Mouse (Mus musculus) adrenal gland, postnatal 10 days (tissue): ENCODE measurements around the gene Cracr2b. TPM values are rescaled to one million over a fixed set of nuclear protein-coding genes. Genes with fewer than 3 reads are reported as not detected.
"Not testable (repeated sequence)": the region's sequence is repeated elsewhere in the genome, so short reads cannot be mapped to it uniquely, and the experiment has no call there.

Experiments
- DNase-seq: peaks from one replicate; pipeline ENCODE4 v3.0.0; 2021; ENCODE audit warnings: mixed read lengths
- total RNA-seq, 2 experiments: library from RNA; stranded (reverse); gene quantifications; 2 replicates each; pipeline ENCODE4 v1.2.3; 2021

Gene Cracr2b
- total RNA-seq, 2 experiments from 2014 or later, result 16.8 to 19.6 TPM

DNA sequence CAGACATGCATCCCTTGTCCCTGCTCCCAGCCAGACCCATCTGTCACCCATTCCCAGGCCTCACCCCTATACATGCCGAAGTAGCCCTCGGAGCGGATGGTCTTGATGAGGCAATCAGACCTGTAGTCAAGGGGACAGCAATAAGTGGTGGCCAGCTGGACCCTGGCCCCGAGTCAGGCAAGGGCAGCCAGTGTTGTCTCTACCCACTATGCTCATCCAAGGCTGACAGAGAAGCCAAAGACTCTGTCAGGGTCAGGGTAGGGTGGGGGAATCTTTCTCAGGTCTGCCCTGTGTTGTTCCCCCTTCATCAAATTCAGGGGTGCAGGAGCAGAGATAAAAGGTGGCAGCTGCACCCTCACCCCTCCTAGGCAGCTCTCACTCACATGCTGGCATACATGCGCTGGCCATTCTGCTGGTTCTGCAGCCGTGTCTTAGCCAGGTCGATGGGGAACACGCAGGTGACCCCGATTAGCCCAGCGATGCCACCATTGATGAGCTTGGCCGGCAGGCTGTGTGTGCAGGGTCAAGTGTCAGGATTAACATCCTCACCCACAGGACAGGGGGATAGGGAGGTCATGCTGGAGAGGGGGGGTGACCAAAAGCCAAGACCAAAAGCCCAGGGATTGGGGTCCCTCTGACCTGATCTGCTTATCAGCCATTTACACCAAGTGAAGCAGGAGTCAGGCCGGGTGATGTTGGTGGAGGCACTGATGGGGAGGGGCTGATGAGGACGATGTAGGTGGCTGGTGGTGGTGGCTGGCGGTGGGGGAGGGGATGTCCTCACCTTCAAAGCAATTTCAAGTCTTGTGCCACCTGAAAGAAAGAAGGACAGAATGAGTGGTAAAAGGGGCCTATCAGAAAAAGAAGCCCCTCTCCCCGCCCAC lies 27.1 kb upstream of the Cracr2b start:
- DNase-seq, result no peak

GRCm38 (mm10) chr7:141434464-141434863 lies 26.4 kb upstream of the Cracr2b start:
- DNase-seq, result peak; percentile 73

DNA sequence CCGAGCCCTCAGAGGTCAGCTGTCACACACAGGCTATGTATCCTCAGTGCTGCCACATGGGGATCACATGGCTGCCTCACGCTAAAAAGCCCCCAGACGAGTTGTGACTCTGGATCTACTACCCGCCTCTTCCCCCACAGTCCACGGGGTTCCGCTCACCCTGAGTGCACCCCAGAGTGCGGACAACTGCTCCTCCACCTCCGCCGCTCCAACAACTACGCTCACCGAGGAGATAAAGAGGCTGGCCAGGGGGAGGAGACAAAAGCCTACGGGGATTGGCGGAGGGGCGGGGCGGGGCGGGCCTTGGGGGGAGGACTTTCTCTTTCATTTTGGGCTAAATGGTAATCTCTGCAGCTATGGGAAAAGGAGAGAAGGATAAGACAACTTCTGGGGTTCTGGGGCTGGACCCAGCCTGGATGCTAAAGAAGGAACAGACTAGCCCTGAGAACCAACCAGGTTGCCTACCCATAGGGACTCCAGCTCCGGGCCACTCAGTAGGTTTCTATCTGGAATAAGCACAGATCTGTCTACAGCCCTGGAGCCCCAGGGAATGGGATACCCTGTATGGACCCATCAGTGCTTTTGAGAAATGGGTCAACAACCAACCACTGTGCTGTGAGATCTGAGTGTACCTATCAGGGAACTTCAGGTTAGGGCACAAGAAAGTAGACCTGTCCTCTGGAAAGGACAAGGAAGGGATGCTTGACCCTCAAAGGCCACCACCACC lies 25.6 kb upstream of the Cracr2b start:
- DNase-seq, result peak; percentile 82

DNA sequence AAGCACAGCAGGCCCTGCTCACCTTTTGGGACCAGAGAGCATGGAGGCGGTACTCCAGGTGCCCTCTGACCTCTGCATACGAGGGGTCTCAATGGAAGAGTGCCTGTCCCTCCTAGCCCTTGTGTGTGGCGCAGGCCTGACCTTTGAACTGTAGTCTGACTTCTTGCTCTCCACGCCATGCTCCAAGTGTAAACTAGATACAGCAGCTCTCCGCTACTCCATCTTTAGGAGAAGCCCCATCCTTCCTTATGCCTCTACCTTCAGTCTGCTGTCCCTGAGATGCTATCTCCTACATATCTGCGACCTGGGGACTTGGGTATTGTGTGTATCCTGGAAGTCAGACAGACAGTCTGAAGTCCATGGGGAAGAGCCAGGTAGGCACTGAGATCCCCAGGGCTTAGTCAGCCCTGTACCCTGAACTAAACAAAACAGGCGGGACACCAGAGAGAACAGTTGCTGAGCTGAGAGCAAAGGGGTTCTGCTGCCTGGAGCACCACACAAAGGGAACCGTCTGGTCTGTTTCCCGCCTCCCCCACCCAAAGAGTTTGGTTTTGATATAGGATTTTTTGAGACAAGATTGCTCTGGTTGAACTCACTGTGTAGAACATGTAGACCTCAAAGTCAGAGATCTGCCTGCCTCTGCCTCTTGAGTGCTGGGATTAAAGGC lies 24.9 kb upstream of the Cracr2b start:
- no peak for DNase-seq

DNA sequence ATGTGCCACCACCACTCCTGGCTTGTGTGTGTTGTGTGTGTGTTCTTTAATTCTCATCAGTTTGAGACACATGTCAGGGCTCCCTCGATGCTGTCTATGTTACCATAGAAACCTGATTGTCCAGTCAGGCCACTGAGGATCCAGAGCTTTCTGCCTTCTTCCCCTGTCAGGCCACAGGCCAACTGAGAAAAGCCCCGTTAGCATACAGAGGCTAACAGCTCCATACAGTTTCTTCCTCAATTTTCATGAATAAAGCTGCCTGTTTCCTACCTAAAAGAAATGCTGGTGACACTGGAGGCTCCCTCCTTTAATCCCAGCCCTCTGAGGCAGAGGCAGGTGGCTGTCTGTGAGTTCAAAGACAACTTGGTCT lies 24.4 kb upstream of the Cracr2b start:
- no peak for DNase-seq

- DNase-seq, result peak; percentile 90
These were observed 23.4 kb upstream of the Cracr2b start, which contains the start of gene Slc25a22 for GRCm38 (mm10) chr7:141437178-141438120. Gene Slc25a22 (minus strand): TSS chr7:141437892.

DNA sequence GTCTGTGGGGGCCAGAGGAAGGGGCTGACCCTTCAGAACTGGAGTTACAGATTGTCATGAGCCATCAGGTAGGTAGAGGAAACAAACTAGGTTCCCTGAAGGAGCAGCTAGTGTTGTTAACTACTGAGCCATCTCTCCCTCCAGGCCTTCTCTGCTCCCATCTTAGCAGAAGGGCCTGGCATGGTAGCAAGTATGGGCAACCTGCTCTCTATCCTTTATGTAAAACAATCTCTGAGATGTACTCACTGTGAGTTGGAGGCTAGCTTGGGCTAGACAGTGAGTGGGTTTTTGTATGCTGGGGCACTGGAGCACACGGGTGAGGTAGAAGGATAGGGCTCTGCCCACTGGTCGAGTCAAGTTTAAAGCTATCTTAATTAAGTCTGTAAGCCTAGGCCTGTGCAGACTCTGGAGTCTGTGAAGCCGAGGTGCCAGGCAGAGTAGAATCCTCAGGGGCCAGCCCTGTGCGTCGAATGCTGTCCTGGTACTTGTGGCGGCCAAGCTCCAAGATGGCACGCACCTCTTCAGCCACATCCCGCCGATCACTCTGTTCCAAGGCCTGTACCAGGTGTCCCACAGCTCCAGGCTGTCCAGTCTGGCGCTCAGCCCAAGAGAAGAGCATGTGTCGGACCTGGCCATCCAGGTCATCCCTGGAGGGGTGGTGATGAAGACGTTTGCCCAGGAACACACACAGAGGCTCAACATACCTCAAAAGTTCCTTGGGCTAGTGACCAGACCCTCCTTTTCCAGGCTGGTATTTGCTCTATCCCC lies 22.5 kb upstream of the Cracr2b start:
- no peak for DNase-seq

DNA sequence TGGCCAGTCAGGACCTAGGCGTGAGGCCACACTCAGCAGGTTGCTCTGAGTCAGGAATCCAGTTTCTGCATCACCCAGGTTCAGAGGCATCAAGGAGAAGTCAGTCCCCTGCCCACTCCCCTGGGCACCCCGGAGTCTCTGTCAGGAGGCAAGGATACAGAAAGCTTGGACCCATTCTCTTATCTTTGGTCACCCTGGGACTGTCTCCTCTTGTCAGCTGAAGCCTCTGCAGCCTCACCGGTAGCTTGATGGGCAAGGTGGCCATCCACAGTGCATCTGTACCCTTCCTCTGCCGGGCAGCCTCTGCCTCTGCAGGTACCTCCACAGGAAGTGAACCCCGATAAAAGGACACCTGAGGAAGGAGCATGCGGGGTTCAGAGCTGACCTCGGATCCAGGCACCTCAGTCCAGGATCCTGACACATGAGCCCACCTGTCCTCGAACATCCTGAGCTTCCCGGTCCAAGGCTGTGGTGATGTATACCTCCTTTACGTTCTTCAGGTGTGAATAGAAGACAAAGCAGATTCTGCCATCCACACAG lies 21.7 kb upstream of the Cracr2b start:
- no peak for DNase-seq

- DNase-seq, result no peak
These were observed 21.1 kb upstream of the Cracr2b start for GRCm38 (mm10) chr7:141439811-141440210.

DNA sequence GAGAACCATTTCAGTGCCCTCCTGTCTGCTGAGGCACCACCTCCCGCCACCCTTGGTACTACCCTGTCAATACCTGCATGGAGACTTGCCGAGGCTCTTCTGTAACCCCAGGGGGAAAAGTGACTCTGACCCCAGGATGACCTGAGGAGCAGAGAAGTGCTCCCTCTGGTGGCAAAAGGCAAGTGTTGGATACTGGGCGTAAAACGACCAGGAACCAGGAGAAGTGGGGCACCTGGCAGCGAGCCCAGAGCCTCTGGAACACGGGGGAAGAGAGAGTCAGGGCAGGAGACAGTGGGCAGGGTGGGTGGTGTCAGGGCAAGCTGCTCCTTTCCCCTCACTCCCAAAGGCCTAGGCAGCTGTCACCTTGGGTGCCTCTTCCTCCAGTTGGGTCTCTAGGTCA lies 20.3 kb upstream of the Cracr2b start:
- DNase-seq, result peak; percentile 78

GRCm38 (mm10) chr7:141441460-141441859 lies 19.4 kb upstream of the Cracr2b start:
- DNase-seq, result no peak

- no peak for DNase-seq
These were observed 18.7 kb upstream of the Cracr2b start for GRCm38 (mm10) chr7:141442199-141442598.

- DNase-seq, result peak; percentile 52
These were observed 17.6 kb upstream of the Cracr2b start for GRCm38 (mm10) chr7:141443081-141443821.

DNA sequence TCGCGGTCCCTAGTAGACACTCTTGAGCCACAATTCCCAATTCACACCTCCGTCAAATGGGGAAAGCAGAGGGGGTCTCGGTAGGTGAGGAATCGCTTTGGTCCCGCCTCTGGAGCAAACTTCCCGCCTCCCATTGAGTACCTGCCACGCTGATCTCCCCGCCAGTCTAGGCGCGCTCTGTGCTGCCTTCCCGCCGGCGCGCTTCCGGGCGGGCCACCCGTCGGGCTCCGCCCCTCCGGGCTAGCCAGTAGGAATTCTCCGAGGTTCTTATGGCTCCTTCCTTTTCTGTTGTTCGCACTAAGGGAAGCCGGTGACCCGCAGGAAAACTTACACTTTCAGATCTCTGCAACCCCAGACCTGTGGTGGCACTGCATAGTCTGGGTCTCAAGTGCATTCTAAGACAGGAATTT lies 17.1 kb upstream of the Cracr2b start, which contains the start of gene Pidd1:
Gene Pidd1, minus strand, starts transcription at position 198 of the 410 bp plus-strand sequence.
- peak; percentile 85 for DNase-seq

GRCm38 (mm10) chr7:141446374-141446773 lies 14.5 kb upstream of the Cracr2b start:
- not testable (repeated sequence) for DNase-seq

DNA sequence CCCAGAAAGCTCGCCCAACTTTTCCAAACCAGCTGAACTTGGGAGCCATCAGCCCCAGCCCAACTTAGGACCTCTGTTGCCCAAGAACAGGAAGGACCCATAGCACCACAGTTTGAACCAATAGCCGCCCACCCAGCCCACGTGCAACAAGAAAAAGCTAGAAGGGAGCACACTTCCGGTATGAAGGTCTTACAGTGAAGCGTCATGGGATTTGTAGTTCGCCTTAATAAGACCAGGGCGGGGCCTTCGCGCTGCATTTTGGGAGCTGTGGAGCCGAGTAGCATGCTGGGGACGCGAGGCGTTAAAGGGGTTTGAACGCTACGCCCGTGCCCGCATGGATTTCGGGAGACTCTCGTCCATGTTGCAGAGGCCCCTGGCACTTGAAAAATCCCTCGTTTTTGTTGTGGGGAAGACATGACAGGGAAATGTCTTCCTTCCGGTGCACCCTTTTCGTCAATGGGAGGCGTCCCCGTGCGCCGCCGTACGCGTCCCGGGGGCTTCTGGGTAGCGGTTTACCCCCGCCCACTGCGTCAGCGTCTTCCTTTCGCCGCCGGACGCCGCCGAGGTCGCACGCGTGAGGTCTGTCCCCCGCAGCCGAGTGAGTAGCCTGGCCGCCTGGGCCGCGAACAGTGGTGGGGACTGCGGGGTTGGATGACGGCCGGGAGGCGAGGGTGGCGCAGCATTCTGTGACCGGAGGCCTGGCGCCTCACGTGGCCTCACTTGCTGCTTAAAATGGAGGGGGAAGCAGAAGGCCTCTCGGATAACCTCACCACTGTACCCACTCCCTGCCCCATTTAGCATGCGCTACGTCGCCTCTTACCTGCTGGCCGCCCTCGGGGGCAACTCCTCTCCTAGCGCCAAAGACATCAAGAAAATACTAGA lies 13.5 kb upstream of the Cracr2b start, which contains the start of gene Rplp2:
Gene Rplp2, plus strand, starts transcription at position 261 of the 882 bp plus-strand sequence.
- peak; percentile 96 for DNase-seq

DNA sequence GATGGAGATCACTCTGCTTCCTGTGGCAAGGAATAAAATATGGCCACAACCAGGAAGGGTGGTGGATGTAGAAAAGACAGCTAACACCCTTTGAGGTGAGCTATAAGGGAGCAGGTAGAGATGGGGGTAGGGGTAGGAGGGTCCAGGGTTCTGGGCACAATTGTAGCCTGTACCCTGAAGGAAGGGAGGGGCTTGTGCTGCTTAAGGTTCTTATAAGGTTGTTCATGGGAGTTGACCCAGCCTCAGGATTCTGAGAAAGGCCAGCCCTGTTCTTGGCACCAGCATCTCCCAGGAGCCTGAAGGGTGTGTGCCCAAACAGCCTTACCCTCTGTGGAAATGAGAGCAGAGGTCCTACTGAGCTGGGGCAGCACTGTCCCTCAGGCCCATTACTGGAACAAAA lies 9.0 kb upstream of the Cracr2b start:
- peak; percentile 65 for DNase-seq

GRCm38 (mm10) chr7:141453636-141454035 lies 7.3 kb upstream of the Cracr2b start:
- peak; percentile 16 for DNase-seq
